Mouse (Mus musculus) cerebellum, adult (tissue): ENCODE data around the gene Sarnp.
"Not testable (repeated sequence)": the region's sequence is repeated elsewhere in the genome, so short reads cannot be mapped to it uniquely, and the experiment has no call there.

Experiments
- ATAC-seq: cut with Nextera tagmentation; 2 replicates; pipeline ENCODE4 v1.9.2; 2017; ENCODE audit warnings: mild to moderate bottlenecking, moderate library complexity, mixed read lengths; ENCODE audit not compliant: insufficient number of reproducible peaks, low FRiP score, low TSS enrichment

Gene Sarnp

GRCm38 (mm10) chr10:128807018-128807417, 10.1 kb upstream of the Sarnp start:
- ATAC-seq: no peak

- ATAC-seq: no peak
These were observed 3.1 kb downstream of the Sarnp start for GRCm38 (mm10) chr10:128820217-128820616.

DNA sequence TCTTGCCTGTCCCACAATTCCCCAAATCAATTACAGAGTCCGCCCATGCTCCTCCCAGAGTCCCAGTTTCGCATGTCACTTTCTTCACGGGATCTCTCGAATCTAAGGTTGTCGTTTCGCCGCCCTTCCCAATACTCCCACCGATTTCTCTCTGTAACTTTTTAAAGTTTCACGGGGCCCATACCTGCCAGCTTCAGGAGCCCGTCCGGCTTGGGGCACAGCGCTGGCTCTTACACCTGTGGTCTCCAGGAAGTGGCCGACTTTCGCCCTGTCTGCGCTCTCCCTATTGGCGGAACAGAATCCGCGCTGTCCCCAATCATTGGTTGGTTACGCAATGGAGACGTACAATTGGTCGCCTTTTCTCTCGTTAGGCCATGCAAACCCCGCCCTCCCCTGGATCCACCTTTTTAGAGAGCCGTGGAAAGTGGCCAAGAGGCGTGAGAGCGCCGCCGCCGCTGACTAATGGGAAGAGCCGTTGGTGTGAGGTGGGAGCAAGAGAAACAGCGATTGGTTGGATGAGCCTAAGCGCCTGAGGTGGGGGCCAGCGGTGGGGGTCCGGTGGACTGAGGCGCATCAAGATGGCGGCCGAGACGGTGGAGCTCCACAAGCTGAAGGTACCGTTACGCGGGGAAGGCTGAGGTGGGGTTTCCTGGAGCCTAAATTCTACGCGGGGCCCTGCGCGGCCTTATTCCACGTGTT, 4.4 kb downstream of the Sarnp start, which contains the start of gene Ormdl2:
TSS of gene Ormdl2 (minus strand) at position 288 of the 699 bp plus-strand sequence.
- ATAC-seq: peak; percentile 100

GRCm38 (mm10) chr10:128822135-128822534, 5.0 kb downstream of the Sarnp start:
- ATAC-seq: no peak

DNA sequence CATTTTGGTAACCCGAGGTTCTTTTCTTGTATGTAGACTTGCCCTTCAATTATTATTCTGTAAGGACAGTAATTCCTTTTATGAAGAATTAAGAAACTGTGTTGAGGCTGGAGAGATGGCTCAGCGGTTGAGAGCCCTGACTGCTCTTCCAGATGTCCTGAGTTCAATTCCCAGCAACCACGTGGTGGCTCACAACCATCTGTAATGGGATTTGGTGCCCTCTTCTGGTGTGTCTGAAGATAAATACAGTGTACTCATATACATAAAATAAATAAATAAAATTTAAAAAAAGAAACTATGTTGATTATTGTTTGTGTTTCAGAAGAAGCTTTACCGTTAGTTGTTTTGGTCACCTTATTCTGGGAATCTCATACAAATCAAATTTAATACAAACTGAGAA, 6.0 kb downstream of the Sarnp start:
- ATAC-seq: not testable (repeated sequence)

GRCm38 (mm10) chr10:128823821-128824220, 6.7 kb downstream of the Sarnp start:
- no peak for ATAC-seq

GRCm38 (mm10) chr10:128837400-128837799, 20.3 kb downstream of the Sarnp start:
- no peak for ATAC-seq

GRCm38 (mm10) chr10:128839434-128839833, 22.3 kb downstream of the Sarnp start:
- no peak for ATAC-seq

DNA sequence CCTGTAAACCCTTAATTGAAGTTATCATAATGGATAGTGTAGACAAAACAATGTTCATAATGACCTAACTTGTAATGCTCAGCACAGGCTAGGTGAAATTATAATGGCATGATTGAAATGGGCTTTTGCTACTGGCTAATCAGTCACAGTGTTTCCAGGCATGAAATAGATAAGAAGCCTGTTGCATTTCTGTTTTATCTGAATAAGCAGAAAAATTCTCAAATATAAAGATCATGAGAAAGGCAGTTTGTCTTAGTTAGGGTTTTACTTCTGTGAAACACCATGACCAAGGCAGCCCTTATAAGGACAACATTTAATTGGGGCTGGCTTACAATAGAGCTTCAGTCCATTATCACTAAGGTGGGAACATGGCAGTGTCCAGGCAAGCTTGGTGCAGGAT, 23.5 kb downstream of the Sarnp start:
- ATAC-seq: no peak

- ATAC-seq: no peak
These were observed 26.1 kb downstream of the Sarnp start for GRCm38 (mm10) chr10:128843260-128843659.

DNA sequence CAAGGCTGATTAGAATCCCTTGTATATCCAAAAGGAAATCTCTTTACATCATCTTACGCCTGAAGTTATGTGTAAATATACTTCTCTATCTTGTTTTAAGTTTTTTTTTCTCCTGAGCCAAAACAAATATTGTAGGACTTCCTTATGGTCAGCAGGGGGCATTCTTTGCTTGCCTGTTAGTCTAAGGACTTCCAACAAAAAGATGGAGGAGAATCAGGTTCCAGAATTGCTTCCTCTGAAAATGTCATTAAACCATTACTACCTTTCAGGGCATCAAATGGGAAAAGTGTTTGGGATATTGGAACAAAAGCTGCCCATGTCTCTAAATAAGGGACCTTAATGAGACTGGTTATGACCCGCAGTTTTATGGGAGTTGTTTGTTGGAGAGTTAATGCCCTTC, 28.4 kb downstream of the Sarnp start:
- ATAC-seq: no peak

GRCm38 (mm10) chr10:128846664-128847063, 29.5 kb downstream of the Sarnp start:
- ATAC-seq: no peak

DNA sequence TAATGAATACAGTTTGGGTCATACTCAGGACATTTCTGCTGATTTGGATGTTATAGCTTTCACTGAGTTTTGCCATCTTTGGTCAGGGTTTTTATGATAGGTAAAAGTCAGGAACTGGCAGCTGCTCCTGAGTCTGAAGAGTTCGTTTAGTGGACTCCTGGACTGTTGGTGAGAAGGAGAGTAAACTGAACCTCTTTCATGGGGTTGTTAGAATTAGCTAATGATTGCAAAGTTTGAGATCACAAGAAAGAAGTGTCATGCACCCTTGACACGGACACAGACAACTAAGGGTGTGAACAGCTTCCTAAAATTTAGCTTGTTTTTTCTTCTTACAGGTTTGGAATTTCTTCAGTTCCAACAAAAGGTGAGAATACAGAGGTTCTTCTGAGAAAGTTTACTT, 31.3 kb downstream of the Sarnp start:
- ATAC-seq: no peak

- ATAC-seq: no peak
These were observed 33.2 kb downstream of the Sarnp start for GRCm38 (mm10) chr10:128850339-128850738.

GRCm38 (mm10) chr10:128861176-128861575, 44.0 kb downstream of the Sarnp start:
- ATAC-seq: no peak

DNA sequence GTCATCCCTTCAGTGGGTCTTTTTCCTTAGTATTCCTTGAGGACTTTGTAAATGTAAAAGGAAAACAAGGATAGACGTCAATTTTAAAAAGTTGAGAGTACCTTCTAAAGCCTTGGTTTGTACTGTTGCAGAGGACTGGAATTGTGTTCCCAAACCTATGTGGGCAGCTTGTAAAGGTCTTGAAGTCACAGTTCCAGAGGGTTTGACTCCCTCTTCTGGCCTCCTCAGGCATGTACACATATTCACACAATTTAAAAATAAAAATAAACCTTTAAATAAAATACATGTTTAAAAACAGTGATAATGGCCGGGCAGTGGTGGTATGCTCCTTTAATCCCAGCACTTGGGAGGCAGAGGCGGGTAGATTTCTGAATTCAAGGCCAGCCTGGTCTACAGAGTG, 48.9 kb downstream of the Sarnp start:
- ATAC-seq: no peak

GRCm38 (mm10) chr10:128866518-128866917, 49.4 kb downstream of the Sarnp start:
- no peak for ATAC-seq

- ATAC-seq: no peak
These were observed 53.2 kb downstream of the Sarnp start for GRCm38 (mm10) chr10:128870341-128870740.

DNA sequence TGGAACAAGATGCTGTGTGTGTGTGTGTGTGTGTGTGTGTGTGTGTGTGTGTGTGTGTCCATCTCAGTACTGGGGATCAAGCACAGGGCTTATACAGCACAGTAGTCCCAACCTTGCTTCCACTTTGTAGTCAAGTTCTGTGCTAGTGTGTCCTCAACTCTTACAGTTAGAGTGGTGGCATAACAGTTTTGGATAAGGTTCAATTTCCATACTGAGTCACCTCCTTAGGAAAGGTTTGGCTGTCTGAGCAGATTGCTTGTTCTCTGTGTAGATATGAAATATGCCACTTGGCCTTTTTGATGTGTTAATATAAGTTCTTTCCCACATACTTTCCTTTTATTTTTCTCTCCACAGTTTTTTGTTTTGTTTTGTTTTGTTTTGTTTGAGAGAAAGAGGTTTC, 61.2 kb downstream of the Sarnp start:
- ATAC-seq: no peak

DNA sequence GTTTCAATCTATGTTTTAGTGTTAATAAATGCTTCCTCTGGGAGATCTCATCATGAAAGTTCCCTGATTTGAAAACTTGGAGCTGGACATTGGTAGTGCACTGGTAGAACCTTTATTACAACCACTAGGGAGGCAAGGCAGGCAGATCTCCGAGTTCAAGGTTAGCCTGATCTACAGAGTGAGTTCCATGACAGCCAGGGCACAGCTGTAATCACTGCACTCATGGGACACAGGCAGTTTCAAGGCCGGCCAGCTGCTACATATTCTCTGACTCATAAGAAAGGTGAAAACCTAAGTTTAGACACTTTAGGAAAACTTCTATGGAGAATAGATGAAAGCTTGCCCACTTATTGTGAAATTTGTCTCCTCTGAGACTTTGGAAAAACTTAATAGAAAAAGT, 61.7 kb downstream of the Sarnp start:
- ATAC-seq: no peak

DNA sequence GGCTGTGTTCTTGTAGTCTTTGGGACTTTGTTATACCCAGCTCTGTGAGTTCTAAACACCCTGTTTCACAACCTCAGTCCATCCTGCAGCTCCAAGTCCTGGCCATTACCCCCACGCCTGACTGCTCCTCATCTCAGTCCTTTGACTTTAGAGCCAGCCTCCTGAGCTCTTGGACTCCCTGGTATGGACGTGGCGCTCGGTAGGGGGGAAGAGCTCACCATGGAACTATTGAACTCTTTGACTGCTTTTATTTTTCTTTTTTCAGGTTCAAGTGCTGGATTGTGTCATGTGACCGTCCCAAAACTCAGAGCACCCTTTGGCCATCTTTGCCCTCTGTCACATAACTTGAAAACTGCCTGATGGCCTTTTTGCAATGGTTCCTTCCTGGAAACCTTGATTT, 64.9 kb downstream of the Sarnp start:
- no peak for ATAC-seq
